Mouse (Mus musculus) stomach, postnatal 0 days (tissue): ENCODE measurements around the gene Iffo1. TPM values are rescaled to one million over a fixed set of nuclear protein-coding genes. Genes with fewer than 3 reads are reported as not detected.

Experiments used
- ATAC-seq: fragments of 200-750 bp; cut with Nextera tagmentation; 2 replicates; pipeline ENCODE4 v1.8.0; 2017; ENCODE audit not compliant: low FRiP score, low TSS enrichment
- DNase-seq: peaks from one replicate; pipeline ENCODE4 v3.0.0-alpha.2; 2016; ENCODE audit warnings: low spot score
- H3K27ac ChIP-seq: fragments of 300-500 bp; sonication (generic); replicated peaks from 2 replicates; pipeline ENCODE4 v1.5.1; 2014; ENCODE audit warnings: mild to moderate bottlenecking, control low read depth
- H3K27me3 ChIP-seq: fragments of 300-500 bp; sonication (generic); 2 replicates; pipeline ENCODE4 v1.6.1; 2014; ENCODE audit warnings: low read length; ENCODE audit not compliant: control insufficient read depth, insufficient read depth
- H3K36me3 ChIP-seq: fragments of 300-500 bp; sonication (generic); 2 replicates; pipeline ENCODE4 v1.6.1; 2014; ENCODE audit warnings: low read length, mixed read lengths; ENCODE audit not compliant: control insufficient read depth, insufficient read depth
- H3K4me1 ChIP-seq: fragments of 300-500 bp; sonication (generic); replicated peaks from 2 replicates; pipeline ENCODE4 v1.6.1; 2014; ENCODE audit warnings: antibody characterized with exemption; ENCODE audit not compliant: control insufficient read depth, insufficient read depth
- H3K4me2 ChIP-seq: fragments of 300-500 bp; sonication (generic); replicated peaks from 2 replicates; pipeline ENCODE4 v1.6.1; 2014; ENCODE audit warnings: low read depth, mild to moderate bottlenecking, control low read depth, moderate library complexity
- H3K4me3 ChIP-seq: fragments of 300-500 bp; sonication (generic); 2 replicates; pipeline ENCODE4 v1.5.1; 2014; ENCODE audit warnings: low read depth, low read length, control low read depth
- H3K9ac ChIP-seq: fragments of 300-500 bp; sonication (generic); 2 replicates; pipeline ENCODE4 v1.6.1; 2014; ENCODE audit warnings: mild to moderate bottlenecking, low read length, control low read depth, mixed read lengths
- H3K9me3 ChIP-seq: fragments of 300-500 bp; sonication (generic); 2 replicates; pipeline ENCODE4 v1.6.1; 2016; ENCODE audit warnings: low read length; ENCODE audit not compliant: control insufficient read depth
- CTCF ChIP-seq: IDR thresholded peaks from 2 replicates; pipeline ENCODE4 v1.5.1; 2016; ENCODE audit warnings: antibody characterized with exemption, low read depth, mild to moderate bottlenecking, moderate library complexity
- EP300 ChIP-seq: optimal IDR thresholded peaks from 2 replicates; pipeline ENCODE3; 2016; ENCODE audit warnings: antibody characterized with exemption
- WGBS: fragments of 180-500 bp; shearing (Covaris S2); extraction: QIAGEN DNeasy Blood & Tissue Kit; methylation state at CpG from one replicate; pipeline ENCODE4 v1.1.7; 2014; 5-methylcytosine and 5-hydroxymethylcytosine counted together
- microRNA-seq: library from miRNA; unstranded; fragments of <30 nt; microRNA quantifications from one replicate; pipeline ENCODE4, GENCODE M21; 2016
- polyA plus RNA-seq: library from polyadenylated mRNA; unstranded; fragments of >200 nt; fragmentation: Nextera tagmentation; extraction: Ambion mirVana; gene quantifications from 2 replicates; pipeline ENCODE4 v1.2.1, GENCODE M21; 2015

Gene Iffo1
- polyA plus RNA-seq, 1 experiment from 2014 or later, result 4.4 TPM

DNA sequence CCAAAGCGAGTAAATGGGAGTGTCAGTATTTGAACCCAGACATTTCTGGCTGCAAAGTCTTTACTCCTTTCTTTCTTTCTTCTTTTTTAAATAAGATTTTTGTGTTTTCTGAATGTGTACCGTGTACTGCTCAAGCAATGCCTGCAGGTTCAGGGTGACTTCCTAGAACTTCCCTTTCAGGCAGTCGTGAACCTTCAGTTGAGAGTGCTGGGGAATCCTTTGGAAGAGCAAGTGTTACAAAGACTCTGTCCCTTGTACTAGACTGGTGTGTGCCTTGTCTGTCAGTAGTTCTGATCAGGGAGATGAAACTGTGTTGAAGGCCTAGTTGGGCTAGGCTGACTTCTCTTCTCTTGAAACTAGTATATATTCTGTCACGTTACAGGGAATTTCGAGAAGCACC lies 47.8 kb downstream of the Iffo1 start:
- Histone ChIP-seq H3K4me3 (peak overlapping the region; percentile 65), H3K27me3 (no peaks in the 10 kb centered on the region), H3K36me3 (0 out of 2 replicates have a peak, but pooled peaks cover 2% of the 10 kb centered on the region), H3K4me1 (0 out of 2 replicates have a peak, but pooled peaks cover 3% of the 10 kb centered on the region), H3K27ac (peak overlapping the region; percentile 97), H3K4me2 (peak overlapping the region; percentile 77), H3K9me3 (no peaks in the 10 kb centered on the region), H3K9ac (peak overlapping the region; percentile 73)
- 38% methylated on average over 5 of the region's 5 CpGs for WGBS
- no peak for TF ChIP-seq CTCF
- no peak for TF ChIP-seq EP300
- DNase-seq (no peak), ATAC-seq (no peak)

- TF ChIP-seq CTCF (no peak), EP300 (no peak)
- Histone ChIP-seq H3K9me3 (no peaks in the 10 kb centered on the region), H3K4me2 (no peak overlapping the region), H3K27ac (no peak overlapping the region), H3K9ac (no peak overlapping the region), H3K36me3 (no peaks in the 10 kb centered on the region), H3K4me3 (no peak overlapping the region), H3K27me3 (no peaks in the 10 kb centered on the region), H3K4me1 (0 out of 2 replicates have a peak, but pooled peaks cover 3% of the 10 kb centered on the region)
- no peak for DNase-seq
- WGBS, result 49% methylated on average over 7 of the region's 7 CpGs
- no peak for ATAC-seq
Measured at GRCm38 (mm10) chr6:125193390-125193789, 48.3 kb downstream of the Iffo1 start.

- DNase-seq, result no peak
- Histone ChIP-seq H3K36me3 (no peaks in the 10 kb centered on the region), H3K4me1 (0 out of 2 replicates have a peak, but pooled peaks cover 3% of the 10 kb centered on the region), H3K27me3 (no peaks in the 10 kb centered on the region), H3K9ac (no peak overlapping the region), H3K9me3 (no peaks in the 10 kb centered on the region), H3K4me3 (no peak overlapping the region), H3K4me2 (no peak overlapping the region), H3K27ac (no peak overlapping the region)
- 38% methylated on average over 1 of the region's 1 CpGs for WGBS
- TF ChIP-seq EP300 (no peak), CTCF (no peak)
- no peak for ATAC-seq
Measured at GRCm38 (mm10) chr6:125195541-125196075, 50.6 kb downstream of the Iffo1 start.

GRCm38 (mm10) chr6:125196301-125196700 lies 51.3 kb downstream of the Iffo1 start:
- 69% methylated on average over 3 of the region's 3 CpGs for WGBS
- ATAC-seq, result no peak

DNA sequence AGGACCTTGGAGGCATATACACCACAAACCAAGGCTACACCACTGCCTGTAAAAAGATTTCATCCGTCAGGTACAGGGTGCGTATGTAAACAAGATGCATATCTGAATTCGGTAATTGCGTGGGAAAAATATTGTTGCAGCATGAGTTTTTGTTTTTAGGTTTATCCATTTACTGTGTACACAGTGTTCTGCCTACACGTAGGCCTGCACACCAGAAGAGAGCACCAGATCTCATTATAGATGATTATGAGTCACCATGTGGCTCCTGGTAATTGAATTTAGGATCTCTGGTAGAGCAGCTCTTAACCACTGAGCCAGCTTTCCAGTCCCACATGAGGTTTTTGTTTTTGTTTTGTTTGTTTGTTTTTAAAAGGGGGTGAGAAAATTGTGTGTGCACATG lies 52.1 kb downstream of the Iffo1 start:
- no peak overlapping the region for H3K4me3 ChIP-seq
- ATAC-seq (no peak), DNase-seq (no peak)
- no peak overlapping the region for H3K4me2 ChIP-seq
- no peak for TF ChIP-seq EP300
- TF ChIP-seq CTCF, result no peak
- H3K27ac ChIP-seq, result no peak overlapping the region
- H3K4me1 ChIP-seq, result 0 out of 2 replicates have a peak, but pooled peaks cover 3% of the 10 kb centered on the region
- no peaks in the 10 kb centered on the region for H3K36me3 ChIP-seq
- no peaks in the 10 kb centered on the region for H3K9me3 ChIP-seq
- 75% methylated on average over 5 of the region's 5 CpGs for WGBS
- H3K27me3 ChIP-seq, result no peaks in the 10 kb centered on the region
- H3K9ac ChIP-seq, result no peak overlapping the region

More at GRCm38 (mm10) chr6:125196301-125196700, 51.3 kb downstream of the Iffo1 start:
- H3K36me3 ChIP-seq, result no peaks in the 10 kb centered on the region
- DNase-seq, result no peak
- TF ChIP-seq EP300, result no peak
- no peak for TF ChIP-seq CTCF
- H3K4me2 ChIP-seq, result no peak overlapping the region
- H3K27me3 ChIP-seq, result no peaks in the 10 kb centered on the region
- 0 out of 2 replicates have a peak, but pooled peaks cover 3% of the 10 kb centered on the region for H3K4me1 ChIP-seq
- H3K4me3 ChIP-seq, result no peak overlapping the region
- no peak overlapping the region for H3K27ac ChIP-seq
- no peaks in the 10 kb centered on the region for H3K9me3 ChIP-seq
- H3K9ac ChIP-seq, result no peak overlapping the region

DNA sequence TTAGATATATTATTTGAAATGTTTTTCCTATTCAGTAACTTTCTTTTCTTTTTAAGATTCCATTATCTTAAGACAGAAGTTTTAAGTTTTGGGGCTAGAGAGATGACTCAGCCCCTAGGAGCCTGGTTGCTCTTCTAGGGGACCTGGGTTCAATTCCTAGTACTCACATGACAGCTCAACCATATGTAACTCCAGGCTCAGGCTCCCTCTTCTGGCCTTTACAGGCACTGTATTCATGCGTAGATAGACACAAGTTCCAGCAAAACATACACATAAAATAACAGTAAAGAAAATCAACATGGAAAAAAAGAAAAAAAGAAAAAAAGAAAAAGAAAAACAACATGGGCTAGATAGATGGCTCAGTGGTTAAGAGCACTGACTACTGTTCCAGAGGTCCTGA lies 65.4 kb downstream of the Iffo1 start:
- no peaks in the 10 kb centered on the region for H3K27me3 ChIP-seq
- H3K4me1 ChIP-seq, result no peaks in the 10 kb centered on the region
- H3K9me3 ChIP-seq, result no peaks in the 10 kb centered on the region
- no peak for DNase-seq
- WGBS, result 80% methylated on average over 1 of the region's 1 CpGs
- ATAC-seq, result no peak
- H3K36me3 ChIP-seq, result no peaks in the 10 kb centered on the region
- no peak overlapping the region for H3K4me2 ChIP-seq
- no peak overlapping the region for H3K9ac ChIP-seq
- H3K27ac ChIP-seq, result no peak overlapping the region
- no peak for TF ChIP-seq EP300
- TF ChIP-seq CTCF, result peak; percentile 40
- H3K4me3 ChIP-seq, result no peak overlapping the region

Small RNA genes within 50 kb of the gene (microRNA-seq; reads per million reads assigned to microRNA genes)
- gene Mir3098, result not detected
- not detected for gene Mir7045

Other genes starting within 250 kb of the Iffo1 start
- gene Lag3, start 233.5 kb upstream of the Iffo1 start, polyA plus RNA-seq, result 0.93 and 1.4 TPM in 2 replicates
- gene Ptms, start 225.1 kb upstream of the Iffo1 start, polyA plus RNA-seq, result 260 and 276 TPM in 2 replicates
- 312 and 330 TPM in 2 replicates for gene Mlf2, start 213.9 kb upstream of the Iffo1 start, polyA plus RNA-seq
- 114 and 121 TPM in 2 replicates for gene Cops7a, start 179.7 kb upstream of the Iffo1 start, polyA plus RNA-seq
- gene Pianp, start 148.5 kb upstream of the Iffo1 start, polyA plus RNA-seq, result 3.1 and 4.0 TPM in 2 replicates
- gene Zfp384, start 136.1 kb upstream of the Iffo1 start, polyA plus RNA-seq, result 7.0 and 7.2 TPM in 2 replicates
- 72.5 and 77.4 TPM in 2 replicates for gene Ing4, start 105.5 kb upstream of the Iffo1 start, polyA plus RNA-seq
- gene Acrbp, start 95.6 kb upstream of the Iffo1 start, polyA plus RNA-seq, result 2.5 and 2.6 TPM in 2 replicates
- 6.4 and 7.0 TPM in 2 replicates for gene Lpar5, start 77.3 kb upstream of the Iffo1 start, polyA plus RNA-seq
- 28.1 and 36.6 TPM in 2 replicates for gene Chd4, start 49.3 kb upstream of the Iffo1 start, polyA plus RNA-seq
- 25.0 and 26.6 TPM in 2 replicates for gene Nop2, start 13.3 kb upstream of the Iffo1 start, polyA plus RNA-seq
- gene Gapdh, start 21.2 kb downstream of the Iffo1 start, polyA plus RNA-seq, result 920 and 1,103 TPM in 2 replicates
- 15.3 and 16.6 TPM in 2 replicates for gene Ncapd2, start 46.5 kb downstream of the Iffo1 start, polyA plus RNA-seq
- 196 and 211 TPM in 2 replicates for gene Mrpl51, start 46.6 kb downstream of the Iffo1 start, polyA plus RNA-seq
- gene Vamp1, start 70.3 kb downstream of the Iffo1 start, polyA plus RNA-seq, result 3.3 and 3.4 TPM in 2 replicates
- gene Tapbpl, start 86.6 kb downstream of the Iffo1 start, polyA plus RNA-seq, result 8.5 and 8.6 TPM in 2 replicates
- 0.91 and 1.1 TPM in 2 replicates for gene Cd27, start 91.8 kb downstream of the Iffo1 start, polyA plus RNA-seq
- 0.08 and 0.15 TPM in 2 replicates for gene Tuba3a, start 140.8 kb downstream of the Iffo1 start, polyA plus RNA-seq
- gene Ltbr, start 168.6 kb downstream of the Iffo1 start, polyA plus RNA-seq, result 71.5 and 73.0 TPM in 2 replicates
- 18.5 and 20.6 TPM in 2 replicates for gene Scnn1a, start 175.4 kb downstream of the Iffo1 start, polyA plus RNA-seq
- 75.3 and 77.7 TPM in 2 replicates for gene Tnfrsf1a, start 204.1 kb downstream of the Iffo1 start, polyA plus RNA-seq
- gene Plekhg6, start 235.6 kb downstream of the Iffo1 start, polyA plus RNA-seq, result 6.3 and 6.7 TPM in 2 replicates